Mouse (Mus musculus) cerebellum, adult 2 months (tissue): ENCODE results near the gene Plb1.

Source experiments
- CTCF ChIP-seq: fragments of 200-500 bp; IDR thresholded peaks from 2 replicates; pipeline ENCODE4 v1.5.1; 2011; ENCODE audit warnings: low read depth, mild to moderate bottlenecking, control low read depth, low read length, moderate library complexity, borderline replicate concordance; ENCODE audit not compliant: insufficient read depth
- POLR2A ChIP-seq: fragments of 200-500 bp; IDR thresholded peaks from 2 replicates; pipeline ENCODE4 v1.6.1; 2011; ENCODE audit warnings: low read length, control low read depth, borderline replicate concordance; ENCODE audit not compliant: insufficient read depth

DNA sequence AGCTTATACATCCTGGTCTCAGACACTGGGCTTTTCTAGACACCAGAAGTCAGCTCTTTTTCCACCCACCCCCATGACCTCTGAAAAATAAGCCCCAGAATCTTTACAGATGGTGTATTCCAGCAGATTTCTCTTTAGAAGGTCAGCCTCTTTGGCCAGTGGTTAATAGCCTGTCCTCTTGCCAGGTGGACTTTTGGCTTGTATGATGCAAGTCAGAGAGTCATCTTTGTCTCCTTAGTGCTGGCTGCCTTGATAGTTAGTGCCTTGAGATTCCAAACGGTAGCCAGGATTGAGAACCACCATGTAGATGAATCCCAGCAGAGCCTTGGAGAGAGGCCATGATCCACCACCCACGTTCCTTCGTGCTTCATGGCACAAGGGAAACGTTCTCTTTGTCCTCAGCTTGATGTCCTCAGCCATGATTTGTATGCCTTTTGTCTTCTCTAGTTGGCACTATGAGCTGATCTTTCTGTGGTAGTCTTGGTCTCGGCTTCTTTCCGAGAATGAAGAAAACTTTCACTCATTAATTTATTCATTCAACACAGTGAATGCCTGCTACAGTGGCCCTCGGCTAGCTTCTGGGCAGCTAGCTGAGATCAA, 10.9 kb downstream of the Plb1 start:
- TF ChIP-seq CTCF (no peak), POLR2A (no peak)
